Mouse (Mus musculus): ENCODE data around the gene R3hdm2. TPM values are rescaled to one million over a fixed set of nuclear protein-coding genes. Genes with fewer than 3 reads are reported as not detected.
A peak's percentile ranks its signal among the peaks of the same experiment; 100 is the strongest.

The R3hdm2 gene
- total RNA-seq, 2 experiments from 2014 or later, result 365 to 382 TPM

GRCm38 (mm10) chr10:127542720-127543119, 162.6 kb downstream of the R3hdm2 start:
- H3K27ac ChIP-seq, result no peak overlapping the region
- H3K4me3 ChIP-seq, result no peak overlapping the region
- no peak for TF ChIP-seq CTCF (IDR thresholded peaks at IDR 0.05)
- DNase-seq (ENCODE audit: extremely low spot score in 1 of 2, low spot score in 2 of 2), result no peak
- intact Hi-C loops (cut with DNase I), result no loop called here

- no peak overlapping the region for H3K4me3 ChIP-seq
- DNase-seq (ENCODE audit: extremely low spot score in 1 of 2, low spot score in 2 of 2), result no peak
Measured at GRCm38 (mm10) chr10:127543916-127544315, 163.8 kb downstream of the R3hdm2 start.

GRCm38 (mm10) chr10:127544375-127544774, 164.2 kb downstream of the R3hdm2 start:
- no peak for TF ChIP-seq CTCF (IDR thresholded peaks at IDR 0.05)
- no peak for DNase-seq (ENCODE audit: extremely low spot score in 1 of 2, low spot score in 2 of 2)
- intact Hi-C loops (cut with DNase I), result no loop called here
- Histone ChIP-seq H3K4me3 (no peak overlapping the region), H3K27ac (no peak overlapping the region)

More at GRCm38 (mm10) chr10:127543916-127544315, 163.8 kb downstream of the R3hdm2 start:
- H3K27ac ChIP-seq, result no peak overlapping the region
- no peak for TF ChIP-seq CTCF (IDR thresholded peaks at IDR 0.05)
- intact Hi-C loops (cut with DNase I), result no loop called here

GRCm38 (mm10) chr10:127546505-127546904, 166.4 kb downstream of the R3hdm2 start:
- H3K4me3 ChIP-seq, result no peak overlapping the region
- TF ChIP-seq CTCF (IDR thresholded peaks at IDR 0.05), result peak; percentile 45
- no peak for DNase-seq (ENCODE audit: extremely low spot score in 1 of 2, low spot score in 2 of 2)
- intact Hi-C loops (cut with DNase I), result no loop called here
- no peak overlapping the region for H3K27ac ChIP-seq

DNA sequence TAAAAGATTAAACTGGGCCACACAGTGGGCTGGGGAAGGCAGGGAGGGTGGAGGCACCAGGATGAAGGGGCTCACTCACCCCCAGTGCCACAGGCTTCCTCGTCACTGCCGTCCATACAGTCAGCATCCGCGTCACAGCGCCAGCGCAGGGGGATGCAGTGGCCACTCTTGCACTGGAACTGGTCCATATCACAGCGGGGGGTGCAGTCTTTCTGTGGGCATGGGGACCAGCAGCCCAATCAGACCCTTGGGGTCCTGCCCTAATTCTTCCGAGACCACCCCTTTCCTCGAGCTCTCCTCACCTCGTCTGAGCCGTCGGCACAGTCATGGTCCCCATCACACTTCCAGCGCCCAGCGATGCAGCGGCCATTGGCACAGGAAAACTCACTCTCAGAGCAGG, 168.1 kb downstream of the R3hdm2 start:
- Histone ChIP-seq H3K27ac (no peak overlapping the region), H3K4me3 (no peak overlapping the region)
- intact Hi-C loops (cut with DNase I), result no loop called here
- no peak for TF ChIP-seq CTCF (IDR thresholded peaks at IDR 0.05)
- no peak for DNase-seq (ENCODE audit: extremely low spot score in 1 of 2, low spot score in 2 of 2)

Other genes with a start within 250 kb of the R3hdm2 start
- gene B4galnt1, start 215.1 kb upstream of the R3hdm2 start, total RNA-seq (2021), result 100 to 1,000 TPM; 122 to 125 TPM
- gene Slc26a10, start 199.7 kb upstream of the R3hdm2 start, total RNA-seq (2021), result 1 to 10 TPM; 3.8 TPM
- gene Arhgef25, start 190.2 kb upstream of the R3hdm2 start, total RNA-seq (2021), result 100 to 1,000 TPM; 198 to 208 TPM
- 100 to 1,000 TPM; 207 to 223 TPM for gene Dtx3, start 184.6 kb upstream of the R3hdm2 start, total RNA-seq (2021)
- gene Pip4k2c, start 168.7 kb upstream of the R3hdm2 start, total RNA-seq (2021), result 100 to 1,000 TPM; 113 to 115 TPM
- 1,000 to 10,000 TPM; 1,016 to 1,023 TPM for gene Kif5a, start 117.0 kb upstream of the R3hdm2 start, total RNA-seq (2021)
- 100 to 1,000 TPM; 254 to 259 TPM for gene Dctn2, start 114.0 kb upstream of the R3hdm2 start, total RNA-seq (2021)
- 10 to 100 TPM; 42.2 to 52.4 TPM for gene Mbd6, start 91.3 kb upstream of the R3hdm2 start, total RNA-seq (2021)
- gene Mars, start 68.5 kb upstream of the R3hdm2 start, total RNA-seq (2021), result 10 to 100 TPM; 55.3 to 61.5 TPM
- 1 to 10 TPM in 1 of 2 experiments, under 1 TPM in 1; 0.47 to 1.2 TPM for gene Arhgap9, start 58.4 kb upstream of the R3hdm2 start, total RNA-seq (2021)
- 1 to 10 TPM; 3.3 to 4.5 TPM for gene Gli1, start 38.4 kb upstream of the R3hdm2 start, total RNA-seq (2021)
- under 1 TPM in 1 of 2 experiments, not detected in 1; 0.29 TPM for gene Inhbe, start 25.9 kb upstream of the R3hdm2 start, total RNA-seq (2021)
- not detected for gene Inhbc, start 9.9 kb upstream of the R3hdm2 start, total RNA-seq (2021)
- 1 to 10 TPM; 2.6 to 9.9 TPM for gene Stac3, start 121.4 kb downstream of the R3hdm2 start, total RNA-seq (2021)
- 1 to 10 TPM; 4.2 to 5.6 TPM for gene Ndufa4l2, start 134.6 kb downstream of the R3hdm2 start, total RNA-seq (2021)
- 10 to 100 TPM; 24.1 to 26.0 TPM for gene Shmt2, start 142.1 kb downstream of the R3hdm2 start, total RNA-seq (2021)
- 1 to 10 TPM; 5.4 to 5.5 TPM for gene Nxph4, start 154.2 kb downstream of the R3hdm2 start, total RNA-seq (2021)
- gene Lrp1, start 240.8 kb downstream of the R3hdm2 start, total RNA-seq (2021), result 100 to 1,000 TPM; 341 to 357 TPM